Mouse (Mus musculus) erythroblast, embryonic 14.5 days (primary cell): ENCODE measurements around the gene Scai.

Experiments
- GATA1 ChIP-seq: IDR thresholded peaks from 2 replicates; pipeline ENCODE4 v1.6.1; 2012; ENCODE audit warnings: low read length, inconsistent platforms, mixed read lengths
- TAL1 ChIP-seq: IDR thresholded peaks from 3 replicates; pipeline ENCODE4 v1.6.1; 2012; ENCODE audit warnings: low read length, inconsistent platforms, mixed read lengths

GRCm38 (mm10) chr2:39091966-39092365 is 98.6 kb downstream of the Scai start:
- TF ChIP-seq GATA1: no peak
- TF ChIP-seq TAL1: no peak
